Mouse (Mus musculus) spleen, adult 2 months (tissue): ENCODE measurements around the gene D6Ertd527e. TPM values are rescaled to one million over a fixed set of nuclear protein-coding genes. Genes with fewer than 3 reads are reported as not detected.

ENCODE experiments used
- DNase-seq, 2 experiments: peaks; one replicate each; pipeline versions ENCODE4 v3.0.0 to v3.0.0-alpha.2; 2012 to 2021; ENCODE audit warnings: low spot score in 2 of 2, low read depth in 1 of 2
- H3K27ac ChIP-seq: fragments of 200-500 bp; 2 replicates; pipeline ENCODE4 v1.5.1; 2012; ENCODE audit warnings: low read length, inconsistent platforms; ENCODE audit not compliant: insufficient read depth
- H3K27me3 ChIP-seq: fragments of 200-500 bp; 2 replicates; pipeline ENCODE4 v1.6.1; 2012; ENCODE audit warnings: mild to moderate bottlenecking, moderate library complexity, low read length, inconsistent platforms; ENCODE audit not compliant: control insufficient read depth, insufficient read depth
- H3K36me3 ChIP-seq: fragments of 200-500 bp; 2 replicates; pipeline ENCODE4 v1.6.1; 2012; ENCODE audit warnings: mild to moderate bottlenecking, low read length, inconsistent platforms; ENCODE audit not compliant: control insufficient read depth, insufficient read depth
- H3K4me1 ChIP-seq: fragments of 200-500 bp; 2 replicates; pipeline ENCODE4 v1.6.1; 2011; ENCODE audit warnings: inconsistent platforms; ENCODE audit not compliant: control insufficient read depth, insufficient read depth, insufficient read length
- H3K4me3 ChIP-seq: fragments of 200-500 bp; 2 replicates; pipeline ENCODE4 v1.5.1; 2011; ENCODE audit warnings: mild to moderate bottlenecking, inconsistent platforms; ENCODE audit not compliant: insufficient read depth, insufficient read length; ENCODE audit errors: extremely low read depth
- CTCF ChIP-seq: fragments of 200-500 bp; IDR thresholded peaks from 2 replicates; pipeline ENCODE4 v1.5.1; 2011; ENCODE audit warnings: mild to moderate bottlenecking, inconsistent platforms; ENCODE audit not compliant: insufficient read depth, insufficient read length, insufficient replicate concordance; ENCODE audit errors: extremely low read depth
- POLR2A ChIP-seq: fragments of 200-500 bp; IDR thresholded peaks from 2 replicates; pipeline ENCODE4 v1.6.1; 2011; ENCODE audit warnings: low read depth, low read length, inconsistent platforms
- WGBS: fragments of 180-500 bp; shearing (Covaris S2); methylation state at CpG from one replicate; pipeline ENCODE4 v1.1.7; 2018; 5-methylcytosine and 5-hydroxymethylcytosine counted together
- polyA plus RNA-seq: library from polyadenylated mRNA; depleted of rRNA; stranded (reverse); fragments of >200 nt; gene quantifications from 2 replicates; pipeline ENCODE4 v1.2.3, GENCODE M21; 2012

The D6Ertd527e gene
- polyA plus RNA-seq, 1 experiment: 0.90 TPM

- TF ChIP-seq CTCF: no peak
- TF ChIP-seq POLR2A: no peak
- H3K27ac ChIP-seq: 0 out of 2 replicates have a peak overlapping the region, but pooled peaks have one; percentile 16
- peaks cover 12% of the 10 kb centered on the region; the same call in 1 of the 2 replicates for H3K4me1 ChIP-seq
- no peak for DNase-seq
- WGBS: 84% methylated on average over 1 of the region's 1 CpGs
- no peaks in the 10 kb centered on the region for H3K36me3 ChIP-seq
- no peaks in the 10 kb centered on the region for H3K27me3 ChIP-seq
- H3K4me3 ChIP-seq: no peak overlapping the region
Observed at GRCm38 (mm10) chr6:87131078-87131477, 26.5 kb downstream of the D6Ertd527e start.

GRCm38 (mm10) chr6:87133520-87133919, 29.0 kb downstream of the D6Ertd527e start:
- Histone ChIP-seq H3K4me1 (no peaks in the 10 kb centered on the region), H3K27ac (no peak overlapping the region), H3K4me3 (no peak overlapping the region), H3K36me3 (no peaks in the 10 kb centered on the region), H3K27me3 (no peaks in the 10 kb centered on the region)
- DNase-seq: no peak
- 96% methylated on average over 3 of the region's 3 CpGs for WGBS
- TF ChIP-seq CTCF: no peak
- no peak for TF ChIP-seq POLR2A

- H3K27me3 ChIP-seq: no peaks in the 10 kb centered on the region
Observed at GRCm38 (mm10) chr6:87133966-87134546, 29.5 kb downstream of the D6Ertd527e start.

GRCm38 (mm10) chr6:87138479-87138878, 33.9 kb downstream of the D6Ertd527e start:
- TF ChIP-seq POLR2A (no peak), CTCF (no peak)
- no peak overlapping the region for H3K4me3 ChIP-seq
- WGBS: 77% methylated on average over 5 of the region's 5 CpGs
- H3K4me1 ChIP-seq: no peaks in the 10 kb centered on the region
- no peak for DNase-seq
- no peak overlapping the region for H3K27ac ChIP-seq
- no peaks in the 10 kb centered on the region for H3K36me3 ChIP-seq
- no peaks in the 10 kb centered on the region for H3K27me3 ChIP-seq

More at GRCm38 (mm10) chr6:87133966-87134546, 29.5 kb downstream of the D6Ertd527e start:
- Histone ChIP-seq H3K4me3 (no peak overlapping the region), H3K27ac (no peak overlapping the region), H3K4me1 (no peaks in the 10 kb centered on the region), H3K36me3 (no peaks in the 10 kb centered on the region)
- TF ChIP-seq POLR2A (no peak), CTCF (no peak)
- WGBS: 89% methylated on average over 12 of the region's 12 CpGs
- DNase-seq: no peak

GRCm38 (mm10) chr6:87139796-87140553, 35.4 kb downstream of the D6Ertd527e start:
- WGBS: 85% methylated on average over 12 of the region's 12 CpGs
- no peak for DNase-seq
- H3K36me3 ChIP-seq: no peaks in the 10 kb centered on the region
- H3K27me3 ChIP-seq: no peaks in the 10 kb centered on the region
- no peaks in the 10 kb centered on the region for H3K4me1 ChIP-seq
- TF ChIP-seq POLR2A (no peak), CTCF (no peak)
- H3K27ac ChIP-seq: no peak overlapping the region
- no peak overlapping the region for H3K4me3 ChIP-seq

- 84% methylated on average over 5 of the region's 5 CpGs for WGBS
- H3K27me3 ChIP-seq: no peaks in the 10 kb centered on the region
- TF ChIP-seq POLR2A (no peak), CTCF (no peak)
- H3K4me1 ChIP-seq: no peaks in the 10 kb centered on the region
- no peak overlapping the region for H3K4me3 ChIP-seq
- no peak for DNase-seq
- H3K27ac ChIP-seq: no peak overlapping the region
- H3K36me3 ChIP-seq: no peaks in the 10 kb centered on the region
Observed at GRCm38 (mm10) chr6:87142239-87142638, 37.7 kb downstream of the D6Ertd527e start.

- H3K27me3 ChIP-seq: no peaks in the 10 kb centered on the region
- H3K4me3 ChIP-seq: no peak overlapping the region
- TF ChIP-seq POLR2A (no peak), CTCF (no peak)
- H3K36me3 ChIP-seq: no peaks in the 10 kb centered on the region
- H3K27ac ChIP-seq: no peak overlapping the region
- H3K4me1 ChIP-seq: no peaks in the 10 kb centered on the region
- WGBS: 81% methylated on average over 13 of the region's 13 CpGs
- DNase-seq: no peak
Observed at GRCm38 (mm10) chr6:87143594-87143993, 39.0 kb downstream of the D6Ertd527e start.
